Mouse (Mus musculus) liver, adult 2 months (tissue): Measurements from ENCODE around the gene Cfl1.

Experiments used
- CTCF ChIP-seq: fragments of 200-500 bp; IDR thresholded peaks from 2 replicates; pipeline ENCODE4 v1.5.1; 2011; ENCODE audit warnings: low read depth, low read length, control low read depth
- POLR2A ChIP-seq: fragments of 200-500 bp; IDR thresholded peaks from 2 replicates; pipeline ENCODE4 v1.6.1; 2011; ENCODE audit warnings: low read length, control low read depth; ENCODE audit not compliant: insufficient read depth; ENCODE audit errors: extremely low read depth

DNA sequence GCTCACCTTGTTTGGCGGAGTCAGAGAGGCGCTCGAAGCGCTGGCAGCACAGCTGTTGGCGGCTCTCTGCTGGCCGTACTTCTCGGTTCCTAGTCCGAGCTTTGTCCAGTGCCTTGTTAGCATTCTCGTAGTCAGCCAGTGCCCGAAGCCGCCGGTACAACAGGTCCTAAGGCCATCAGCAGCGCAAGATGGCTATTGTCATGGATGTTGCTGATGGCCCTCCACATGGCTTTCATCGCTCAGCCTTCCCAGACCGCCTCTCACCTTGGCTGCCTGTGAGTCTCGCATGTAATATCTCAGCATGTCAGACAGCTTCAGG lies 5.8 kb downstream of the Cfl1 start:
- TF ChIP-seq CTCF (no peak), POLR2A (no peak)
